Mouse (Mus musculus): ENCODE measurements around the gene Kdm4b. TPM values are rescaled to one million over a fixed set of nuclear protein-coding genes. Genes with fewer than 3 reads are reported as not detected.

Gene Kdm4b
- polyA plus RNA-seq, 1 experiment from 2014 or later, result 43.6 TPM

GRCm38 (mm10) chr17:56442316-56442715 lies 116.5 kb downstream of the Kdm4b start:
- WGBS, result 77% methylated on average over 6 of the region's 6 CpGs
- H3K9ac ChIP-seq, result no peak overlapping the region
- peaks cover 7% of the 10 kb centered on the region; the same call in 1 of the 2 replicates for H3K4me1 ChIP-seq
- H3K27ac ChIP-seq (replicated peaks), result no peak overlapping the region
- no peaks in the 10 kb centered on the region for H3K27me3 ChIP-seq
- H3K4me3 ChIP-seq (replicated peaks), result no peak overlapping the region
- H3K36me3 ChIP-seq, result peaks cover 63% of the 10 kb centered on the region
- H3K9me3 ChIP-seq (replicated peaks), result no peaks in the 10 kb centered on the region
- no peak overlapping the region for H3K4me2 ChIP-seq (replicated peaks)
- ATAC-seq (ENCODE audit: insufficient number of reproducible peaks, low FRiP score, low TSS enrichment, low read depth), result no peak; the same call in 1 of the 2 replicates

GRCm38 (mm10) chr17:56443341-56443795 lies 117.5 kb downstream of the Kdm4b start:
- Histone ChIP-seq H3K4me2 (replicated peaks) (no peak overlapping the region), H3K4me3 (replicated peaks) (no peak overlapping the region), H3K27me3 (no peaks in the 10 kb centered on the region), H3K27ac (replicated peaks) (no peak overlapping the region), H3K36me3 (peaks cover 63% of the 10 kb centered on the region), H3K4me1 (peaks cover 7% of the 10 kb centered on the region; the same call in 1 of the 2 replicates), H3K9me3 (replicated peaks) (no peaks in the 10 kb centered on the region), H3K9ac (no peak overlapping the region)
- 75% methylated on average over 5 of the region's 5 CpGs for WGBS
- ATAC-seq (ENCODE audit: insufficient number of reproducible peaks, low FRiP score, low TSS enrichment, low read depth), result no peak

GRCm38 (mm10) chr17:56444771-56445170 lies 118.9 kb downstream of the Kdm4b start:
- no peaks in the 10 kb centered on the region for H3K9me3 ChIP-seq (replicated peaks)
- H3K4me2 ChIP-seq (replicated peaks), result no peak overlapping the region
- no peaks in the 10 kb centered on the region for H3K27me3 ChIP-seq
- H3K4me1 ChIP-seq, result peaks cover 7% of the 10 kb centered on the region; the same call in 1 of the 2 replicates
- ATAC-seq (ENCODE audit: insufficient number of reproducible peaks, low FRiP score, low TSS enrichment, low read depth), result no peak
- WGBS, result 90% methylated on average over 3 of the region's 3 CpGs
- H3K9ac ChIP-seq, result no peak overlapping the region
- peaks cover 68% of the 10 kb centered on the region for H3K36me3 ChIP-seq
- no peak overlapping the region for H3K4me3 ChIP-seq (replicated peaks)
- no peak overlapping the region for H3K27ac ChIP-seq (replicated peaks)

GRCm38 (mm10) chr17:56445397-56445796 lies 119.5 kb downstream of the Kdm4b start:
- Histone ChIP-seq H3K4me1 (peaks cover 7% of the 10 kb centered on the region; the same call in 1 of the 2 replicates), H3K4me3 (replicated peaks) (no peak overlapping the region), H3K27me3 (no peaks in the 10 kb centered on the region), H3K4me2 (replicated peaks) (no peak overlapping the region), H3K9ac (no peak overlapping the region), H3K27ac (replicated peaks) (no peak overlapping the region), H3K36me3 (peaks cover 75% of the 10 kb centered on the region), H3K9me3 (replicated peaks) (no peaks in the 10 kb centered on the region)
- ATAC-seq (ENCODE audit: insufficient number of reproducible peaks, low FRiP score, low TSS enrichment, low read depth), result no peak
- 65% methylated on average over 14 of the region's 14 CpGs for WGBS

GRCm38 (mm10) chr17:56447716-56448115 lies 121.9 kb downstream of the Kdm4b start:
- Histone ChIP-seq H3K4me2 (replicated peaks) (no peak overlapping the region), H3K36me3 (peaks cover 82% of the 10 kb centered on the region), H3K4me3 (replicated peaks) (no peak overlapping the region), H3K27me3 (no peaks in the 10 kb centered on the region), H3K27ac (replicated peaks) (no peak overlapping the region), H3K9ac (no peak overlapping the region), H3K4me1 (0 out of 2 replicates have a peak, but pooled peaks cover under 1% of the 10 kb centered on the region), H3K9me3 (replicated peaks) (no peaks in the 10 kb centered on the region)
- WGBS, result 73% methylated on average over 2 of the region's 2 CpGs
- no peak for ATAC-seq (ENCODE audit: insufficient number of reproducible peaks, low FRiP score, low TSS enrichment, low read depth)

Small RNA genes within 50 kb of the gene (microRNA-seq; reads per million reads assigned to microRNA genes)
- gene Mir6977 (ENCODE audit: borderline number of aligned reads), result not detected

Other genes starting within 250 kb of the Kdm4b start
- 112 and 119 TPM in 2 replicates for gene Hdgfl2, start 246.4 kb upstream of the Kdm4b start, polyA plus RNA-seq (2015; fragmentation: Nextera tagmentation; extraction: Ambion mirVana)
- gene Plin4, start 216.3 kb upstream of the Kdm4b start, polyA plus RNA-seq (2015; fragmentation: Nextera tagmentation; extraction: Ambion mirVana), result 0.08 TPM in 1 of 2 replicates, not detected in the other
- gene Plin5, start 208.5 kb upstream of the Kdm4b start, polyA plus RNA-seq (2015; fragmentation: Nextera tagmentation; extraction: Ambion mirVana), result 0.72 and 1.2 TPM in 2 replicates
- 1.4 and 1.8 TPM in 2 replicates for gene Lrg1, start 204.1 kb upstream of the Kdm4b start, polyA plus RNA-seq (2015; fragmentation: Nextera tagmentation; extraction: Ambion mirVana)
- gene Sema6b, start 185.7 kb upstream of the Kdm4b start, polyA plus RNA-seq (2015; fragmentation: Nextera tagmentation; extraction: Ambion mirVana), result 4.2 and 4.6 TPM in 2 replicates
- 13.9 and 14.5 TPM in 2 replicates for gene Tnfaip8l1, start 163.6 kb upstream of the Kdm4b start, polyA plus RNA-seq (2015; fragmentation: Nextera tagmentation; extraction: Ambion mirVana)
- gene Mydgf, start 142.1 kb upstream of the Kdm4b start, polyA plus RNA-seq (2015; fragmentation: Nextera tagmentation; extraction: Ambion mirVana), result 102 and 108 TPM in 2 replicates
- gene Dpp9, start 107.2 kb upstream of the Kdm4b start, polyA plus RNA-seq (2015; fragmentation: Nextera tagmentation; extraction: Ambion mirVana), result 37.1 and 40.9 TPM in 2 replicates
- gene Fem1a, start 69.3 kb upstream of the Kdm4b start, polyA plus RNA-seq (2015; fragmentation: Nextera tagmentation; extraction: Ambion mirVana), result 15.0 and 15.4 TPM in 2 replicates
- 6.7 and 7.4 TPM in 2 replicates for gene Ticam1, start 49.3 kb upstream of the Kdm4b start, polyA plus RNA-seq (2015; fragmentation: Nextera tagmentation; extraction: Ambion mirVana)
- 89.5 and 92.6 TPM in 2 replicates for gene Plin3, start 33.2 kb upstream of the Kdm4b start, polyA plus RNA-seq (2015; fragmentation: Nextera tagmentation; extraction: Ambion mirVana)
- 0.33 TPM in 1 of 2 replicates, not detected in the other for gene Arrdc5, start 25.8 kb upstream of the Kdm4b start, polyA plus RNA-seq (2015; fragmentation: Nextera tagmentation; extraction: Ambion mirVana)
- 110 and 113 TPM in 2 replicates for gene Uhrf1, start 22.7 kb upstream of the Kdm4b start, polyA plus RNA-seq (2015; fragmentation: Nextera tagmentation; extraction: Ambion mirVana)
- 116 and 118 TPM in 2 replicates for gene Ptprs, start 150.4 kb downstream of the Kdm4b start, polyA plus RNA-seq (2015; fragmentation: Nextera tagmentation; extraction: Ambion mirVana)
- gene Znrf4, start 186.4 kb downstream of the Kdm4b start, polyA plus RNA-seq (2015; fragmentation: Nextera tagmentation; extraction: Ambion mirVana), result not detected in 2 replicates
- 13.1 and 16.5 TPM in 2 replicates for gene Gm20219, start 228.3 kb downstream of the Kdm4b start, polyA plus RNA-seq (2015; fragmentation: Nextera tagmentation; extraction: Ambion mirVana)

Data from embryonic facial prominence, embryonic 15.5 days (tissue).